ENCODE assay signal across 13 mouse cellular contexts in genomic region chr11:54905931-54906330, GRCm38 (mm10). TPM values are rescaled to one million over a fixed set of nuclear protein-coding genes. Genes with fewer than 3 reads are reported as not detected.
A peak's percentile ranks its signal among the peaks of the same experiment; 100 is the strongest.
DNase-seq lines count a peak whose midpoint lies in the region; ATAC-seq and TF ChIP-seq lines count a peak whose summit lies in the region.
"Had no signal": no experiment of that assay in that cellular context is flagged by ENCODE, and none has a peak within 500 bp of the region (broad histone marks: within the 10 kb centered on the region; RNA-seq: fewer than 3 reads in every experiment).

No protein-coding gene starts in this region.

- ATAC-seq in lung, postnatal 0 days, result no peak
- ATAC-seq in heart, embryonic 16.5 days (replicated peaks; ENCODE audit: extremely low read depth, insufficient read depth, low FRiP score), result no peak
- ATAC-seq in midbrain, embryonic 11.5 days (ENCODE audit: low FRiP score), result no peak
- ATAC-seq: hindbrain, embryonic 16.5 days had no signal

- peak; percentile 28 for DNase-seq in lung, postnatal 0 days (ENCODE audit: low spot score)
- no peak for DNase-seq in lung, postnatal 14 days
- peak; percentile 76 for DNase-seq in kidney, postnatal 10 days
- no peak for DNase-seq in neural tube, embryonic 10.5 days (ENCODE audit: extremely low spot score, low spot score)
- no peak for DNase-seq in urinary bladder, postnatal 36 days (ENCODE audit: low spot score in 2 of 2)
- DNase-seq in midbrain, embryonic 11.5 days (ENCODE audit: low spot score, missing footprints), result no peak
- DNase-seq: embryo, embryonic 11 days; right cerebral cortex, postnatal 25 days had no signal

- H3K9me3 ChIP-seq in lung, postnatal 0 days (ENCODE audit: low read length), result no peaks in the 10 kb centered on the region
- H3K9me3 ChIP-seq in heart, embryonic 16.5 days (replicated peaks; ENCODE audit: control insufficient read depth, low read length), result no peaks in the 10 kb centered on the region
- H3K9me3 ChIP-seq in midbrain, embryonic 11.5 days (ENCODE audit: control insufficient read depth, low read length), result no peaks in the 10 kb centered on the region
- H3K9me3 ChIP-seq: forebrain, embryonic 12.5 days had no signal

- no peak overlapping the region for H3K9ac ChIP-seq in lung, postnatal 0 days (replicated peaks; ENCODE audit: low read depth)
- peak overlapping the region; percentile 39; the same call in 1 of the 2 replicates for H3K9ac ChIP-seq in heart, embryonic 16.5 days (ENCODE audit: low read length)
- H3K9ac ChIP-seq in midbrain, embryonic 11.5 days (ENCODE audit: low read length), result no peak overlapping the region
- H3K9ac ChIP-seq: forebrain, embryonic 12.5 days had no signal

- TF ChIP-seq CTCF in lung, postnatal 0 days (IDR thresholded peaks at IDR 0.05), result no peak

- H3K36me3 ChIP-seq in lung, postnatal 0 days (ENCODE audit: insufficient read depth, low read length), result peaks cover 31% of the 10 kb centered on the region
- H3K36me3 ChIP-seq in heart, embryonic 16.5 days (ENCODE audit: control insufficient read depth, insufficient read depth), result peaks cover 13% of the 10 kb centered on the region; the same call in 1 of the 2 replicates
- 0 out of 2 replicates have a peak, but pooled peaks cover 2% of the 10 kb centered on the region for H3K36me3 ChIP-seq in midbrain, embryonic 11.5 days (ENCODE audit: control insufficient read depth, insufficient read depth, low read length)

- H3K27me3 ChIP-seq in lung, postnatal 0 days (replicated peaks; ENCODE audit: insufficient read depth, low read length), result no peaks in the 10 kb centered on the region
- H3K27me3 ChIP-seq in heart, embryonic 16.5 days (ENCODE audit: control insufficient read depth, insufficient read depth, low read length), result no peaks in the 10 kb centered on the region
- no peaks in the 10 kb centered on the region; the same call in 1 of the 2 replicates for H3K27me3 ChIP-seq in midbrain, embryonic 11.5 days (ENCODE audit: control insufficient read depth, insufficient read depth, low read length)

- H3K4me2 ChIP-seq in lung, postnatal 0 days (replicated peaks; ENCODE audit: low read depth, low read length), result peak overlapping the region; percentile 69
- H3K4me2 ChIP-seq in heart, embryonic 16.5 days (ENCODE audit: low read depth, low read length), result no peak overlapping the region
- H3K4me2 ChIP-seq in midbrain, embryonic 11.5 days, result no peak overlapping the region
- H3K4me2 ChIP-seq: forebrain, embryonic 12.5 days had no signal

- H3K27ac ChIP-seq in lung, postnatal 0 days (ENCODE audit: low read length), result no peak overlapping the region
- peak overlapping the region; percentile 34 for H3K27ac ChIP-seq in heart, embryonic 16.5 days (ENCODE audit: low read length)
- no peak overlapping the region for H3K27ac ChIP-seq in midbrain, embryonic 11.5 days (ENCODE audit: low read depth, low read length)
- H3K27ac ChIP-seq: forebrain, embryonic 12.5 days; left cerebral cortex, adult 2 months; macrophage had no signal

- WGBS in lung, postnatal 0 days, result 44% methylated on average over 4 of the region's 4 CpGs
- 30% methylated on average over 4 of the region's 4 CpGs for WGBS in heart, embryonic 16.5 days
- WGBS in midbrain, embryonic 11.5 days, result 68% methylated on average over 4 of the region's 4 CpGs

- peaks cover 3% of the 10 kb centered on the region; the same call in 1 of the 2 replicates for H3K4me1 ChIP-seq in lung, postnatal 0 days (ENCODE audit: insufficient read depth, low read depth, low read length)
- H3K4me1 ChIP-seq in heart, embryonic 16.5 days (ENCODE audit: control insufficient read depth, insufficient read depth, low read length), result peaks cover 19% of the 10 kb centered on the region
- peaks cover 5% of the 10 kb centered on the region; the same call in 1 of the 2 replicates for H3K4me1 ChIP-seq in midbrain, embryonic 11.5 days (ENCODE audit: control insufficient read depth, insufficient read depth, low read length)

- TF ChIP-seq EP300 in lung, postnatal 0 days (IDR thresholded peaks at IDR 0.05), result no peak

- no peak overlapping the region for H3K4me3 ChIP-seq in lung, postnatal 0 days (ENCODE audit: low read depth, low read length)
- no peak overlapping the region for H3K4me3 ChIP-seq in heart, embryonic 16.5 days (ENCODE audit: low read length)
- no peak overlapping the region for H3K4me3 ChIP-seq in midbrain, embryonic 11.5 days (ENCODE audit: low read depth, low read length)
- H3K4me3 ChIP-seq: forebrain, embryonic 12.5 days; left cerebral cortex, adult 2 months had no signal

RNA-seq across cellular contexts. Expression of gene Gpx3, which starts 3.7 kb away (rescaled TPM):
- polyA plus RNA-seq in lung, postnatal 0 days (2015; fragmentation: Nextera tagmentation; extraction: Ambion mirVana), result 342 and 535 TPM in 2 replicates
- polyA plus RNA-seq in heart, embryonic 16.5 days (2015; fragmentation: Nextera tagmentation; extraction: Ambion mirVana), result 771 and 1,022 TPM in 2 replicates
- polyA plus RNA-seq in midbrain, embryonic 11.5 days (2014; fragmentation: Nextera tagmentation; extraction: Ambion mirVana), result 57.2 and 60.5 TPM in 2 replicates

RNA-seq across cellular contexts. Expression of gene Hint1, which starts 39.7 kb away (rescaled TPM):
- 500 and 528 TPM in 2 replicates for polyA plus RNA-seq in lung, postnatal 0 days (2015; fragmentation: Nextera tagmentation; extraction: Ambion mirVana)
- polyA plus RNA-seq in heart, embryonic 16.5 days (2015; fragmentation: Nextera tagmentation; extraction: Ambion mirVana), result 581 and 590 TPM in 2 replicates
- 694 and 720 TPM in 2 replicates for polyA plus RNA-seq in midbrain, embryonic 11.5 days (2014; fragmentation: Nextera tagmentation; extraction: Ambion mirVana)

RNA-seq across cellular contexts. Expression of gene Lyrm7, which starts 45.2 kb away (rescaled TPM):
- 2.3 and 3.1 TPM in 2 replicates for polyA plus RNA-seq in lung, postnatal 0 days (2015; fragmentation: Nextera tagmentation; extraction: Ambion mirVana)
- 11.8 and 25.7 TPM in 2 replicates for polyA plus RNA-seq in heart, embryonic 16.5 days (2015; fragmentation: Nextera tagmentation; extraction: Ambion mirVana)
- polyA plus RNA-seq in midbrain, embryonic 11.5 days (2014; fragmentation: Nextera tagmentation; extraction: Ambion mirVana), result 5.2 and 5.8 TPM in 2 replicates

RNA-seq across cellular contexts. Expression of gene Tnip1, which starts 56.8 kb away (rescaled TPM):
- 17.6 and 22.7 TPM in 2 replicates for polyA plus RNA-seq in lung, postnatal 0 days (2015; fragmentation: Nextera tagmentation; extraction: Ambion mirVana)
- 20.0 and 24.7 TPM in 2 replicates for polyA plus RNA-seq in heart, embryonic 16.5 days (2015; fragmentation: Nextera tagmentation; extraction: Ambion mirVana)
- polyA plus RNA-seq in midbrain, embryonic 11.5 days (2014; fragmentation: Nextera tagmentation; extraction: Ambion mirVana), result 8.9 and 9.9 TPM in 2 replicates

Comparison
In these comparisons a context has a peak if more than half of its experiments do, and no peak if none do; other contexts are left out.
1. DNase-seq: peak in lung, postnatal 0 days (single experiment) and kidney, postnatal 10 days (single experiment); none in lung, postnatal 14 days (single experiment), neural tube, embryonic 10.5 days (single experiment), urinary bladder, postnatal 36 days (0 of 2) and midbrain, embryonic 11.5 days (single experiment).